Mouse (Mus musculus): ENCODE results near the gene Nuak2.
"Not testable (repeated sequence)": the region's sequence is repeated elsewhere in the genome, so short reads cannot be mapped to it uniquely, and the experiment has no call there.

Gene Nuak2

GRCm38 (mm10) chr1:132315889-132316624 lies at the start of gene Nuak2:
Gene Nuak2 (plus strand): TSS chr1:132316126.
- peak; percentile 90 to 94 for DNase-seq

GRCm38 (mm10) chr1:132266791-132267557 lies 49.0 kb upstream of the Nuak2 start:
- peak in 1 of 2 experiments; percentile 50 for DNase-seq

GRCm38 (mm10) chr1:132267959-132268358 lies 48.0 kb upstream of the Nuak2 start:
- DNase-seq, result no peak

- no peak for DNase-seq
These were observed 47.4 kb upstream of the Nuak2 start for GRCm38 (mm10) chr1:132268418-132269060.

- no peak for DNase-seq
These were observed 44.7 kb upstream of the Nuak2 start for GRCm38 (mm10) chr1:132271237-132271636.

- DNase-seq, result no peak
These were observed 39.2 kb upstream of the Nuak2 start for GRCm38 (mm10) chr1:132276694-132277093.

GRCm38 (mm10) chr1:132277124-132277523 lies 38.8 kb upstream of the Nuak2 start:
- DNase-seq, result no peak

- not testable (repeated sequence) for DNase-seq
These were observed 35.3 kb upstream of the Nuak2 start for GRCm38 (mm10) chr1:132280636-132281035.

GRCm38 (mm10) chr1:132281523-132282176 lies 34.3 kb upstream of the Nuak2 start:
- DNase-seq, result no peak

- DNase-seq, result no peak
These were observed 33.8 kb upstream of the Nuak2 start for GRCm38 (mm10) chr1:132282177-132282536.

GRCm38 (mm10) chr1:132283018-132283417 lies 32.9 kb upstream of the Nuak2 start:
- DNase-seq, result no peak

- no peak for DNase-seq
These were observed 29.2 kb upstream of the Nuak2 start for GRCm38 (mm10) chr1:132286735-132287134.

GRCm38 (mm10) chr1:132287445-132287844 lies 28.5 kb upstream of the Nuak2 start:
- no peak for DNase-seq

- DNase-seq, result peak in 1 of 2 experiments; percentile 53
These were observed 27.9 kb upstream of the Nuak2 start for GRCm38 (mm10) chr1:132287991-132288451.

GRCm38 (mm10) chr1:132289965-132290364 lies 26.0 kb upstream of the Nuak2 start:
- DNase-seq, result no peak

GRCm38 (mm10) chr1:132290921-132291675 lies 24.8 kb upstream of the Nuak2 start:
- peak; percentile 26 to 56 for DNase-seq

- DNase-seq, result no peak
These were observed 24.2 kb upstream of the Nuak2 start for GRCm38 (mm10) chr1:132291706-132292105.

GRCm38 (mm10) chr1:132292318-132293129 lies 23.4 kb upstream of the Nuak2 start:
- DNase-seq, result peak; percentile 75 to 83

GRCm38 (mm10) chr1:132295506-132295905 lies 20.4 kb upstream of the Nuak2 start:
- no peak for DNase-seq

- DNase-seq, result no peak
These were observed 19.9 kb upstream of the Nuak2 start for GRCm38 (mm10) chr1:132296051-132296450.

- peak; percentile 67 to 79 for DNase-seq
These were observed 17.5 kb upstream of the Nuak2 start, which contains the start of gene Klhdc8a for GRCm38 (mm10) chr1:132298425-132298800. Gene Klhdc8a (plus strand): TSS chr1:132298626.

Measured in kidney, postnatal 4 days (tissue).